Mouse (Mus musculus) hematopoietic stem cell, adult 5-6 weeks (primary cell): ENCODE data around the gene Dusp6. TPM values are rescaled to one million over a fixed set of nuclear protein-coding genes. Genes with fewer than 3 reads are reported as not detected.

Experiments
- ATAC-seq, 2 experiments: fragments of 125-278 bp in 1 of 2; replicated peaks in 1 of 2; 2 replicates each; pipeline ENCODE4 v1.8.0; 2016 to 2017; ENCODE audit warnings: inconsistent platforms in 2 of 2, mild to moderate bottlenecking in 2 of 2, moderate number of reproducible peaks in 2 of 2, low read depth in 1 of 2, moderate TSS enrichment in 1 of 2; ENCODE audit not compliant: low FRiP score in 2 of 2, poor library complexity in 2 of 2, severe bottlenecking in 2 of 2, insufficient read depth in 1 of 2, low TSS enrichment in 1 of 2
- total RNA-seq: library from RNA; stranded (forward); fragments of 172-1452, 232-1000 nt; gene quantifications from 2 replicates; pipeline ENCODE4 v1.2.3, GENCODE M21; 2017

Dusp6 gene
- total RNA-seq, 1 experiment from 2014 or later, result 82.0 TPM

GRCm38 (mm10) chr10:99265011-99265694 lies 2.1 kb downstream of the Dusp6 start:
- no peak for ATAC-seq

- ATAC-seq, result no peak
Observed at GRCm38 (mm10) chr10:99266025-99266424, 3.0 kb downstream of the Dusp6 start.

GRCm38 (mm10) chr10:99267621-99268020 lies 4.6 kb downstream of the Dusp6 start:
- ATAC-seq, result no peak

GRCm38 (mm10) chr10:99268421-99269300 lies 5.6 kb downstream of the Dusp6 start:
- peak; percentile 78 to 90 for ATAC-seq

- ATAC-seq, result no peak
Observed at GRCm38 (mm10) chr10:99269301-99269701, 6.3 kb downstream of the Dusp6 start.

- no peak for ATAC-seq
Observed at GRCm38 (mm10) chr10:99269704-99270103, 6.7 kb downstream of the Dusp6 start.

GRCm38 (mm10) chr10:99270406-99270805 lies 7.4 kb downstream of the Dusp6 start:
- peak in 1 of 2 experiments; percentile 40; a peak in 1 of 4 replicates for ATAC-seq

GRCm38 (mm10) chr10:99271016-99271415 lies 8.0 kb downstream of the Dusp6 start:
- no peak for ATAC-seq

- ATAC-seq, result no peak
Observed at GRCm38 (mm10) chr10:99273006-99273405, 10.0 kb downstream of the Dusp6 start.

GRCm38 (mm10) chr10:99274640-99275039 lies 11.6 kb downstream of the Dusp6 start:
- ATAC-seq, result no peak

GRCm38 (mm10) chr10:99279067-99279880 lies 16.2 kb downstream of the Dusp6 start:
- ATAC-seq, result no peak

- no peak for ATAC-seq
Observed at GRCm38 (mm10) chr10:99283981-99284385, 21.0 kb downstream of the Dusp6 start.

GRCm38 (mm10) chr10:99284918-99285317 lies 21.9 kb downstream of the Dusp6 start:
- no peak for ATAC-seq

GRCm38 (mm10) chr10:99285759-99286158 lies 22.7 kb downstream of the Dusp6 start:
- no peak for ATAC-seq

GRCm38 (mm10) chr10:99286213-99286612 lies 23.2 kb downstream of the Dusp6 start:
- no peak for ATAC-seq

GRCm38 (mm10) chr10:99286787-99287186 lies 23.8 kb downstream of the Dusp6 start:
- ATAC-seq, result no peak

- no peak for ATAC-seq
Observed at GRCm38 (mm10) chr10:99287206-99287605, 24.2 kb downstream of the Dusp6 start.

- ATAC-seq, result no peak
Observed at GRCm38 (mm10) chr10:99289176-99289575, 26.1 kb downstream of the Dusp6 start.
